Mouse (Mus musculus): ENCODE measurements around the gene Lingo1. TPM values are rescaled to one million over a fixed set of nuclear protein-coding genes. Genes with fewer than 3 reads are reported as not detected.

Lingo1 gene
- polyA plus RNA-seq, 1 experiment = 6.7 TPM

DNA sequence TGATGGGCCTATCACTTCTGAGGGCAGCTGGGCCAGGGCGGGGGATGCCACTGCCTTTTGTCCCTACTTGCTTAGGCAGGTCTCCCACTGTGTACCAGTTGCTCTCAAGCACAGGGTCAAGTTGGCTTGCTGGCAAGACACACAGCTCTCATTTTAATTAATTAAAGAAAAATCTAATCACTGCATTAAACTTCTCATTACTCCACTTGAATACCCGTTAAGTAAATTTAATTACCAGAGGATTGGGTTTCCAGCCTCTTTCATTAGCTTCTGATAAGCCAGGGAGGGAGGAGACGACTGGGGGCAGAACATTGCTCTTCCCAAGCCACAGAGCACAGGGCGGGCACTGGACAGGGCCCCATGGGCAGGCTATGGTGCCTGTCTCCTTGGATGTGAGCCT lies 113.4 kb downstream of the Lingo1 start:
- DNase-seq (ENCODE audit: low read depth in 1 of 2, low spot score in 2 of 2) = no peak
- Histone ChIP-seq H3K4me3 (ENCODE audit: extremely low read depth, insufficient read depth, insufficient read length) (no peak overlapping the region), H3K27ac (ENCODE audit: insufficient read depth, low read length) (no peak overlapping the region), H3K27me3 (ENCODE audit: control insufficient read depth, insufficient read depth, low read length) (no peaks in the 10 kb centered on the region), H3K4me1 (ENCODE audit: control insufficient read depth, insufficient read depth, insufficient read length) (peaks cover 3% of the 10 kb centered on the region; the same call in 1 of the 2 replicates), H3K36me3 (ENCODE audit: control insufficient read depth, insufficient read depth, low read length) (no peaks in the 10 kb centered on the region)
- TF ChIP-seq POLR2A (IDR thresholded peaks at IDR 0.05; ENCODE audit: low read depth, low read length) = no peak
- no peak for TF ChIP-seq CTCF (IDR thresholded peaks at IDR 0.05; ENCODE audit: extremely low read depth, insufficient read depth, insufficient read length, insufficient replicate concordance)
- WGBS = 80% methylated on average over 4 of the region's 4 CpGs

DNA sequence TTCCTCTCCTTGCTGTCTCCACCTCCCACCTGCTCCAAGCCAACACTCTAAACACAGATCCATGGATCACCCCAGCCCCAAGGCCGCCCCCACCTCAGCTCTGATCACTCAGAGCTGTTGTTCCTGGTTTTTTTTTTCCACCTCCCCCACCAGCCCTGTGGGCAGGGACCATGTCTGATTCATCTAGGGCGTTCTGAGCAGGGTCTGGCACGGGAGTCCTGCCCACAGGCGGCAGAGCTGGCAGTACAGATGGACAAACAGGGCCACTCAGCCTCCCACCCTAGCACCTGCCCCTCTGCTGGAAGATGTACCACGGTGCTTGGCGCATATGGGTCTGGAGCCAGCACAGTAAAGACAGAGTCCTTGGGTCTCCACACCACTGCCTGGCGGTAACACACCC lies 114.3 kb downstream of the Lingo1 start:
- Histone ChIP-seq H3K36me3 (ENCODE audit: control insufficient read depth, insufficient read depth, low read length) (no peaks in the 10 kb centered on the region), H3K4me3 (ENCODE audit: extremely low read depth, insufficient read depth, insufficient read length) (no peak overlapping the region), H3K4me1 (ENCODE audit: control insufficient read depth, insufficient read depth, insufficient read length) (peaks cover 3% of the 10 kb centered on the region; the same call in 1 of the 2 replicates), H3K27me3 (ENCODE audit: control insufficient read depth, insufficient read depth, low read length) (no peaks in the 10 kb centered on the region), H3K27ac (ENCODE audit: insufficient read depth, low read length) (no peak overlapping the region)
- DNase-seq (ENCODE audit: low read depth in 1 of 2, low spot score in 2 of 2) = no peak
- no peak for TF ChIP-seq POLR2A (IDR thresholded peaks at IDR 0.05; ENCODE audit: low read depth, low read length)
- no peak for TF ChIP-seq CTCF (IDR thresholded peaks at IDR 0.05; ENCODE audit: extremely low read depth, insufficient read depth, insufficient read length, insufficient replicate concordance)
- 81% methylated on average over 7 of the region's 7 CpGs for WGBS

GRCm38 (mm10) chr9:56678929-56679681 lies 117.2 kb downstream of the Lingo1 start:
- no peaks in the 10 kb centered on the region for H3K4me1 ChIP-seq (ENCODE audit: control insufficient read depth, insufficient read depth, insufficient read length)
- WGBS = 90% methylated on average over 22 of the region's 22 CpGs
- no peak overlapping the region for H3K4me3 ChIP-seq (ENCODE audit: extremely low read depth, insufficient read depth, insufficient read length)
- no peaks in the 10 kb centered on the region for H3K36me3 ChIP-seq (ENCODE audit: control insufficient read depth, insufficient read depth, low read length)
- no peak for DNase-seq (ENCODE audit: low read depth in 1 of 2, low spot score in 2 of 2)
- no peak overlapping the region for H3K27ac ChIP-seq (ENCODE audit: insufficient read depth, low read length)
- TF ChIP-seq CTCF (IDR thresholded peaks at IDR 0.05; ENCODE audit: extremely low read depth, insufficient read depth, insufficient read length, insufficient replicate concordance) (no peak), POLR2A (IDR thresholded peaks at IDR 0.05; ENCODE audit: low read depth, low read length) (no peak)
- no peaks in the 10 kb centered on the region for H3K27me3 ChIP-seq (ENCODE audit: control insufficient read depth, insufficient read depth, low read length)

DNA sequence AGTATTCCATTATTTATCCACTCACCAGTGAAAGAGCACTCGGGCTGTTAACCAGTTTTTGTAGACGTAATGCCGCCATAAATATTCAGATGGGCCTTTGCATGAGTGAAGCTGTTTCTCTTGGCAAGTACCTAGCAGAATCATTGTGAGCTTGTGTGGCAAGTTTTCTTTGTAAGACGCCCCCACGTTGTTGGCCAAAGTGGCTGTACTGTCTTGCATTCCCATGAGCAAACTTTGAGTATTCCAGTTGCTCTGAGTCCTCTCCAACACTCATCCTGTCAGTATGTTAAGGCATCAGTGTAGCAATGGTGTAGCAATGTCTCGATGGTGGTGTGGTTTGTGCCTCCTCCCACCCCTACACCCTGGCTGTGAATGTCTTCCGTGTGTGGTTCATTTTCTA lies 120.6 kb downstream of the Lingo1 start:
- no peaks in the 10 kb centered on the region for H3K27me3 ChIP-seq (ENCODE audit: control insufficient read depth, insufficient read depth, low read length)
- no peak for DNase-seq (ENCODE audit: low read depth in 1 of 2, low spot score in 2 of 2)
- TF ChIP-seq POLR2A (IDR thresholded peaks at IDR 0.05; ENCODE audit: low read depth, low read length) (no peak), CTCF (IDR thresholded peaks at IDR 0.05; ENCODE audit: extremely low read depth, insufficient read depth, insufficient read length, insufficient replicate concordance) (no peak)
- H3K36me3 ChIP-seq (ENCODE audit: control insufficient read depth, insufficient read depth, low read length) = no peaks in the 10 kb centered on the region
- WGBS = 92% methylated on average over 7 of the region's 7 CpGs
- H3K27ac ChIP-seq (ENCODE audit: insufficient read depth, low read length) = no peak overlapping the region
- H3K4me1 ChIP-seq (ENCODE audit: control insufficient read depth, insufficient read depth, insufficient read length) = no peaks in the 10 kb centered on the region
- no peak overlapping the region for H3K4me3 ChIP-seq (ENCODE audit: extremely low read depth, insufficient read depth, insufficient read length)

DNA sequence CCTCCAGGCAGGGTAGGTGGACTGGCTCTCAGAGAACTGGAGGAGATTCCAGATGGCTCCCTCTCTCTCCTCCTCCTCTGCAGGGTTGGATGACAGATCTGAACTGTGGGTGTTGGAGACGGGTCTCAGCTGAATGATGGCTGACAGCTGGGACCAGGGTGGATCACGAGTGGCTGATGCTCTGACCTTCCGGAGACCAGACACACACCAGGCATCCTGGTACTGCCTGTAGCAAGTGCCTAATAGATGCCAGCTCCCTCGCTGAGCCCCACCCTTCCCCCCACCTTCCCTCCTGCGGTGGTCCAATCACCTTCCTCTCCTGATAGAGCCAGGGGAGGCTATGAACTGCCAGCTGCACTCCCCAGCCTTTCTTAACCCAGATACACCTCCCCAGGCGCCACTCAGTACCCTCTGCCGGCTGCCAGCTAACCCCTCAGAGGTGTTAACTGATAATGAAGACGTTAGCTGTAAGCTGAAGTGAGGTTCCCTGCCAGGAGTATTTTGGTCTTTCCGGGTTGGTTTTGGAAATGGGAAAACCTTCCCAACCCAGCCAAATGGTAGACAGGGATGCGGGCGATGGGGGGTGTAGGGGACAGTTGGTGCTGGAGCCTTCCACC lies 126.6 kb downstream of the Lingo1 start:
- TF ChIP-seq CTCF (IDR thresholded peaks at IDR 0.05; ENCODE audit: extremely low read depth, insufficient read depth, insufficient read length, insufficient replicate concordance) (no peak), POLR2A (IDR thresholded peaks at IDR 0.05; ENCODE audit: low read depth, low read length) (no peak)
- H3K27me3 ChIP-seq (ENCODE audit: control insufficient read depth, insufficient read depth, low read length) = no peaks in the 10 kb centered on the region; the same call in 1 of the 2 replicates
- no peaks in the 10 kb centered on the region for H3K36me3 ChIP-seq (ENCODE audit: control insufficient read depth, insufficient read depth, low read length)
- 54% methylated on average over 11 of the region's 11 CpGs for WGBS
- H3K27ac ChIP-seq (ENCODE audit: insufficient read depth, low read length) = no peak overlapping the region
- H3K4me1 ChIP-seq (ENCODE audit: control insufficient read depth, insufficient read depth, insufficient read length) = no peaks in the 10 kb centered on the region
- DNase-seq (ENCODE audit: low read depth in 1 of 2, low spot score in 2 of 2) = no peak
- H3K4me3 ChIP-seq (ENCODE audit: extremely low read depth, insufficient read depth, insufficient read length) = no peak overlapping the region

GRCm38 (mm10) chr9:56664136-56664535 lies 132.1 kb downstream of the Lingo1 start:
- no peak overlapping the region for H3K27ac ChIP-seq (ENCODE audit: insufficient read depth, low read length)
- H3K27me3 ChIP-seq (ENCODE audit: control insufficient read depth, insufficient read depth, low read length) = no peaks in the 10 kb centered on the region
- no peak for DNase-seq (ENCODE audit: low read depth in 1 of 2, low spot score in 2 of 2)
- no peak overlapping the region for H3K4me3 ChIP-seq (ENCODE audit: extremely low read depth, insufficient read depth, insufficient read length)
- H3K36me3 ChIP-seq (ENCODE audit: control insufficient read depth, insufficient read depth, low read length) = no peaks in the 10 kb centered on the region
- no peaks in the 10 kb centered on the region for H3K4me1 ChIP-seq (ENCODE audit: control insufficient read depth, insufficient read depth, insufficient read length)
- TF ChIP-seq POLR2A (IDR thresholded peaks at IDR 0.05; ENCODE audit: low read depth, low read length) (no peak), CTCF (IDR thresholded peaks at IDR 0.05; ENCODE audit: extremely low read depth, insufficient read depth, insufficient read length, insufficient replicate concordance) (no peak)
- 88% methylated on average over 5 of the region's 5 CpGs for WGBS

DNA sequence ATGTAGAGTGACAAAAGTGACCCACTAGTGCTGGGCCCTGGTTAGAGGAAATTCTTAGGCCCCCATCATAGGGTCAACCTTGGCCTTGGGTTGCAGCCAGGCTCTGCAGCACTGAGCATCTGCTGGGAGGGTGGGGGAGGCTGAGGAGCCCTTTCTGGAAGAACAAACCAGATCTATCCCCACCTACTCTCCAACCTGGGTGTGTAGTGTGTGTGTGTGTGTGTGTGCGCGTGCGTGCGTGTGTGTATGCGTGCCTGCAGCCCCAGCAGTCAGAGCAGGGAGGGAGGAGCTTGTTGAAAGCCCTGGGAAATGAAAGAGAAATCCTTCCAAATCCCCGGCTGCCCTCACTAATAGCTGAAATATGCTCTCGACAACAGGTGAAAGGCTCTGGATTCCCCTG lies 133.3 kb downstream of the Lingo1 start:
- Histone ChIP-seq H3K36me3 (ENCODE audit: control insufficient read depth, insufficient read depth, low read length) (no peaks in the 10 kb centered on the region), H3K27ac (ENCODE audit: insufficient read depth, low read length) (no peak overlapping the region), H3K4me1 (ENCODE audit: control insufficient read depth, insufficient read depth, insufficient read length) (no peaks in the 10 kb centered on the region), H3K4me3 (ENCODE audit: extremely low read depth, insufficient read depth, insufficient read length) (no peak overlapping the region), H3K27me3 (ENCODE audit: control insufficient read depth, insufficient read depth, low read length) (no peaks in the 10 kb centered on the region)
- no peak for TF ChIP-seq CTCF (IDR thresholded peaks at IDR 0.05; ENCODE audit: extremely low read depth, insufficient read depth, insufficient read length, insufficient replicate concordance)
- TF ChIP-seq POLR2A (IDR thresholded peaks at IDR 0.05; ENCODE audit: low read depth, low read length) = no peak
- WGBS = 87% methylated on average over 7 of the region's 7 CpGs
- DNase-seq (ENCODE audit: low read depth in 1 of 2, low spot score in 2 of 2) = no peak

All from spleen, adult 2 months (tissue).